Mouse (Mus musculus) forebrain, postnatal 0 days (tissue): Measurements from ENCODE around the gene Enthd1. TPM values are rescaled to one million over a fixed set of nuclear protein-coding genes. Genes with fewer than 3 reads are reported as not detected.
"Not testable (repeated sequence)": the region's sequence is repeated elsewhere in the genome, so short reads cannot be mapped to it uniquely, and the experiment has no call there.

Source experiments
- ATAC-seq: fragments of 200-750 bp; cut with Nextera tagmentation; 2 replicates; pipeline ENCODE4 v1.8.0; 2017; ENCODE audit warnings: mild to moderate bottlenecking, moderate library complexity
- DNase-seq: peaks from one replicate; pipeline ENCODE4 v3.0.0-alpha.2; 2015
- H3K27ac ChIP-seq: fragments of 300-500 bp; sonication (generic); 2 replicates; pipeline ENCODE4 v1.5.1; 2014; ENCODE audit warnings: low read depth, mild to moderate bottlenecking, antibody characterized with exemption, low read length, moderate library complexity, mixed read lengths
- H3K27me3 ChIP-seq: fragments of 300-500 bp; sonication (generic); 2 replicates; pipeline ENCODE4 v1.6.1; 2014; ENCODE audit warnings: mild to moderate bottlenecking, low read length, mixed read lengths; ENCODE audit not compliant: insufficient read depth
- H3K36me3 ChIP-seq: fragments of 300-500 bp; sonication (generic); 2 replicates; pipeline ENCODE4 v1.6.1; 2014; ENCODE audit warnings: mild to moderate bottlenecking, moderate library complexity; ENCODE audit not compliant: insufficient read depth
- H3K4me1 ChIP-seq: fragments of 300-500 bp; sonication (generic); 2 replicates; pipeline ENCODE4 v1.6.1; 2014; ENCODE audit warnings: antibody characterized with exemption; ENCODE audit not compliant: insufficient read depth
- H3K4me2 ChIP-seq: fragments of 300-500 bp; sonication (generic); 2 replicates; pipeline ENCODE4 v1.6.1; 2014; ENCODE audit warnings: low read depth, mild to moderate bottlenecking, moderate library complexity
- H3K4me3 ChIP-seq: fragments of 300-500 bp; sonication (generic); 2 replicates; pipeline ENCODE4 v1.5.1; 2014; ENCODE audit warnings: low read depth, low read length, mixed read lengths
- H3K9ac ChIP-seq: fragments of 300-500 bp; sonication (generic); 2 replicates; pipeline ENCODE4 v1.6.1; 2014; ENCODE audit warnings: mild to moderate bottlenecking
- H3K9me3 ChIP-seq: fragments of 300-500 bp; sonication (generic); 2 replicates; pipeline ENCODE4 v1.6.1; 2016; ENCODE audit warnings: low read length
- CTCF ChIP-seq: sonication (generic); IDR thresholded peaks from 2 replicates; pipeline ENCODE4 v1.5.1; 2016; ENCODE audit warnings: antibody characterized with exemption, control low read depth, low read depth
- WGBS: fragments of 180-500 bp; shearing (Covaris S2); extraction: QIAGEN DNeasy Blood & Tissue Kit; methylation state at CpG from one replicate; pipeline ENCODE4 v1.1.7; 2014; 5-methylcytosine and 5-hydroxymethylcytosine counted together
- polyA plus RNA-seq: library from polyadenylated mRNA; unstranded; fragments of >200 nt; fragmentation: Nextera tagmentation; extraction: Ambion mirVana; gene quantifications from 2 replicates; pipeline ENCODE4 v1.2.1, GENCODE M21; 2015
- total RNA-seq: library from RNA; depleted of rRNA; stranded (reverse); fragments of >200 nt; gene quantifications from 2 replicates; pipeline ENCODE4 v1.2.3, GENCODE M21; 2014

Enthd1 gene
- total and polyA plus RNA-seq, 2 experiments from 2014 or later, result not detected

DNA sequence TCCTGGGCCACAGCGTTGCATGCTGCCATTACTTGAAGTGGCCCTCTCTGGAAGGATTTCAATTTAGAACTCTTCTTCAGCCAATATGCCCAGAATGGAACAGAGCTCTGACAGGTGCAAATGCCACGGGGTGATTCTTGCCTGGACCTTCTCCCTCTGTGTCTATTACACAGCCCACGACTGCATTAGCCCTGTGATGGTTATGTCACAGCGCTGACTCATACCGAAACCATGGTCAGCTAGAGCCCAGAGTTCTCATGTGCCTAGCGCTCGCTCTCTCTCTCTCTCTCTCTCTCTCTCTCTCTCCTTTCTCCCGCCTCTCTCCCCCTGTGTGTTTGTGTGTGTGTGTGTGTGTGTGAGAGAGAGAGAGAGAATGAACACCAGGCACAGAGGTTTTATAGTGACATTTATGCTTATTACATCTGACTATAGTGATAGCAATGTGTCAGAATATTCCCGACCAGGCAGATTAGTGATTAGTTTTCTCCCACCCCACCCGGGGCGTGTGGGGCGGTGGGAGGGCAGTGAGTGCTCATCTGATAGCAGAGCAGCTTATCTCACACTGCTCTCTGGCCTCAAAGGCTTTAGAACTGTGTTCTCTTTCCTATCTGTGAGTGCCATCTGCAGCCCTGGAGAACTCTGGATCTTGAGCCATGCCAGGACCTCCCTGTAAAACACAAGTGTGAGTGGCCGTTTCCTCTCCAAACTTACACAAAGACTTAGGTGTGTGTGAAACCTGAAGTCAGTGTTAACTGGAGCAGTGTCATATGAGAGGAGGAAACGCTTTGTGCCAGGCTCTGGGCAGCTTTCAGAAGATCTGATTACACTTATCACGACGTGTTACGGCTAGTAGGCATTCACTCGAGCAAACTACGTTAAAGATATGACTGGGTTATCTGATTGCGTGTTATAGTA lies 17.9 kb upstream of the Enthd1 start:
- H3K4me3 ChIP-seq, result no peak overlapping the region
- no peaks in the 10 kb centered on the region for H3K36me3 ChIP-seq
- no peak overlapping the region for H3K9ac ChIP-seq
- no peaks in the 10 kb centered on the region for H3K9me3 ChIP-seq
- no peak for TF ChIP-seq CTCF
- no peaks in the 10 kb centered on the region for H3K27me3 ChIP-seq
- ATAC-seq (no peak), DNase-seq (no peak)
- H3K27ac ChIP-seq, result no peak overlapping the region
- no peak overlapping the region for H3K4me2 ChIP-seq
- WGBS, result 76% methylated on average over 20 of the region's 20 CpGs
- no peaks in the 10 kb centered on the region for H3K4me1 ChIP-seq

DNA sequence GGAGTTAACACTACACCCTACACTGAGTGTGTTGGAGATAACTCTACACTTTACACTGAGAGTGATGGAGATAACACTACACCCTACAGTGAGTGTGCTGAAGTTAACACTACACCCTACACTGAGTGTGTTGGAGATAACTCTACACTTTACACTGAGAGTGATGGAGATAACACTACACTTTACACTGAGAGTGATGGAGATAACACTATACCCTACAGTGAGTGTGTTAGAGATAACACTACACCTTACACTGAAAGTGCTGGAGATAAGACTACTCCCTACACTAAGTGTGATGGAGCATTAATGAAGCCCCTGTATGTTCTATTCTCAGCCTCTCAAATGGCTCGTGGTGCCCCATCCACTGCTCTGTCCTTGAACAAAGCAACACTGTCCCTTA lies 15.6 kb upstream of the Enthd1 start:
- WGBS, result 76% methylated on average over 1 of the region's 1 CpGs

DNA sequence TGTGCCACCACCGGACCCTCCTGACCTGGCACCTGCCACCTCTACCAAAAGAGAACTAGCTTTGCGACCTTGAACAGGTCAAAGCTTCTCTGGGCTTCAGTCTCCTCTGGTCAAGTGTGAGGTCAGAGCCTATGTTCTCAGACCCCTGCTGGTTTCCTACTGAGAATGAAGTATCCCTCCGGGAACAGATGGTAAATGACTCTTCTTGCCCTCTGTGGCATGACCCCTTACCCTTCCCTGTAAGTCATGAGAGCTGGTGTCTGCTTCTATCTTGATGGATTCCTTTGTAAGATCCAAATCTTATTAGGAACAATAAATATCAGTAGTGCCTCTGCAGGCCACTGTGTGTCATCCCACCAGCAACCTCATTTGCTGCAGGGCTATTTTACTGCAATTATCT lies 14.2 kb upstream of the Enthd1 start:
- no peak overlapping the region for H3K9ac ChIP-seq
- H3K4me3 ChIP-seq, result no peak overlapping the region
- DNase-seq (no peak), ATAC-seq (no peak)
- no peaks in the 10 kb centered on the region for H3K27me3 ChIP-seq
- H3K36me3 ChIP-seq, result no peaks in the 10 kb centered on the region
- peaks cover 5% of the 10 kb centered on the region; the same call in 1 of the 2 replicates for H3K4me1 ChIP-seq
- no peaks in the 10 kb centered on the region for H3K9me3 ChIP-seq
- no peak overlapping the region for H3K4me2 ChIP-seq
- H3K27ac ChIP-seq, result no peak overlapping the region
- no peak for TF ChIP-seq CTCF
- WGBS, result 80% methylated on average over 3 of the region's 3 CpGs

More for the DNA sequence above, 15.6 kb upstream of the Enthd1 start:
- not testable (repeated sequence) for H3K27me3 ChIP-seq, H3K4me3 ChIP-seq, DNase-seq, H3K4me2 ChIP-seq, H3K27ac ChIP-seq, H3K36me3 ChIP-seq, H3K9me3 ChIP-seq, ATAC-seq, H3K4me1 ChIP-seq, H3K9ac ChIP-seq

DNA sequence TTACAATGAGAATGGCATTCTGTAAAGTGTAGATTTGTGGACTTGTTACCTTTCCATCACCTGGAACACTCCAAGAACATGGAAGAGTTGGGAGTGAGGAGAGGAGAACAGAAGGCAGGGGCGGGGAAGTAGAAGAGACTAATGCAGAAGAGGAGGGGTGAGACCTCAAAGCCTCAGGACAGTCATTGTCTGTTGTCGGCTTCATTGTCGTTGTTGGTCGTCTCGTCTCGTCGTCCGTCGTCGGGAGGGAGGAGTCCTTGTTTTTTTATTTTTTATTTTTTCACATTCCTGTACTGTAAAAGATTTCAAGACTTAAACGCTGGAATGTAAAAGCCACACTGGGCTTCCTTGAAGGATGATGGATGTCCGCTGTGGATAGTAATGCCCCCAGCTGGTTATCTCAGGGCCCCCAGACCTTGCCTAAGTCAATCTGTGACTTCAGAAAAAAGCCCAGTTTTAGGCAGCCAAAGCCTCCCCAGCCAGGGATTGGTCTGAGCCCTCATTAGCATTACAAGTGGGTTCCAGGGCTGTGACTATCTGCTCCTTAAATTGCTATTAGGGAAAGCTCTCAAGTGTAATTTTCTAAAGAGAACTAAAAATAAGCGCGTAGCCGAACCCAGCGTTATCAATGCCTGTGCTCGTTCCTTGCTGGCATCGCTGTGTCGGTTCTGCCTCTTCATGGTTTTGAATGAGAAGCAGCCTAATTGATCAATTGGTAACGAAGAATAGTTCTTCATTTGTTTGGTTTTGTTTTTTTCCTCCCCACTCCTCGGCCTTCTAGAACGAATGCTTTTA lies 12.4 kb upstream of the Enthd1 start:
- peak; percentile 16; the same call in 1 of the 2 replicates for ATAC-seq
- no peaks in the 10 kb centered on the region for H3K9me3 ChIP-seq
- H3K4me3 ChIP-seq, result no peak overlapping the region
- no peak for TF ChIP-seq CTCF
- no peaks in the 10 kb centered on the region for H3K36me3 ChIP-seq
- H3K27ac ChIP-seq, result no peak overlapping the region
- H3K27me3 ChIP-seq, result no peaks in the 10 kb centered on the region
- WGBS, result 9% methylated on average over 22 of the region's 22 CpGs
- H3K4me1 ChIP-seq, result peaks cover 5% of the 10 kb centered on the region; the same call in 1 of the 2 replicates
- peak overlapping the region; percentile 6; the same call in 1 of the 2 replicates for H3K4me2 ChIP-seq
- no peak for DNase-seq
- no peak overlapping the region for H3K9ac ChIP-seq

DNA sequence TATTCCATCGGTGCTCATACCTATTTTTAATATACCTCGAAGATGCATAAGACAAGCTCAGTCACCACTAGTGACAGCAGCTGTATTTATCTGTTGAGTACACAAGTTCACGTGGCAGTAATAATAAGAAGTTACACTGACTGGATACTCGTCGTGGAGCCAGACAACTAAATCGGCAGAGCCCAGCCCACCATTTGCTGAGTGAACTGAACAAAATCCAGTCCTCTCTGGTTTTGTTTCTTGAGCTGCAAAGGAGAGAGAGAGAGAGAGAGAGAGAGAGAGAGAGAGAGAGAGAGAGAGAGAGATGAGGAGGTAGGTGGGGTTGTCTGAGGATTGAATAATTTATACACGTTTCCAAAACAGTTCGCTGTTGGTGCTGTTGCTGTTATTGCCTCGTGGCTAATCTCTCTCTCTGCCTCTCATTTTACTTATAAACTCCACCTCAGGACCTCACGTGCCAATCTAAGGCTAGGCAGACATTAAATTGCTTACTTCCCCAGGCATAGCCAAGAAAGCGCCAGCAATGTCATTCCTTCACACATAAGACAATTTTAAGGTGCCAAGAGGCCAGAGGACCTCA lies 11.5 kb upstream of the Enthd1 start:
- Histone ChIP-seq H3K27me3 (no peaks in the 10 kb centered on the region), H3K4me3 (no peak overlapping the region), H3K9me3 (no peaks in the 10 kb centered on the region), H3K36me3 (no peaks in the 10 kb centered on the region), H3K4me2 (no peak overlapping the region), H3K9ac (no peak overlapping the region), H3K27ac (no peak overlapping the region), H3K4me1 (peaks cover 5% of the 10 kb centered on the region; the same call in 1 of the 2 replicates)
- DNase-seq (no peak), ATAC-seq (no peak)
- TF ChIP-seq CTCF, result no peak
- 60% methylated on average over 11 of the region's 11 CpGs for WGBS

DNA sequence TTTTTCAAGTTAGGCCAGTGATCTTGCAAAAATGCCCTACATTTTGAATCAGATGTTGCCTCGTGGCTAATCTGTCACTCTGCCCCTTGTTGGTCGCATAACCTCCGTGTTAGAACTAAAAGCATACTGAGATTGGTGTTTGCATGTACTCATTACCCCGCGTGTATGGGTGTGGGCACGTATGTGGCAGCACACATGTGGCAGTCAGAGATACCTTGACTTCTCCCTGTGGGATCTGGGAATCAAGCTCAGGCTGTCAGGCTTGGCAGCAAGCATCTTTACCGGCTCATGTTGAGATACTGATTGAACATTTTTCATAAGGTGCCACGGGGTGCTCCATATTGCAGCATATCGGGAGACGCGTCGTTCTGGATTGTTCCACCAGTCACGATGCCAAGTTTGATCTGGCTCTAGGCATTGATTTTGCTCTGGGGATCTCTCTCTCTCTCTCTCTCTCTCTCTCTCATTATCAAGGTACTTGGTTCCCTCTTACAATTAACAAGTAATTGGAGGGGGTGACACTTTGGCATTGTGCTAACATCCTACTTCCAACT lies 10.9 kb upstream of the Enthd1 start:
- no peak overlapping the region for H3K9ac ChIP-seq
- TF ChIP-seq CTCF, result no peak
- no peak overlapping the region for H3K4me3 ChIP-seq
- no peaks in the 10 kb centered on the region for H3K9me3 ChIP-seq
- H3K4me1 ChIP-seq, result peaks cover 5% of the 10 kb centered on the region; the same call in 1 of the 2 replicates
- DNase-seq (peak; percentile 57), ATAC-seq (peak; percentile 29; the same call in 1 of the 2 replicates)
- H3K4me2 ChIP-seq, result no peak overlapping the region
- no peaks in the 10 kb centered on the region for H3K36me3 ChIP-seq
- H3K27me3 ChIP-seq, result no peaks in the 10 kb centered on the region
- no peak overlapping the region for H3K27ac ChIP-seq
- WGBS, result 58% methylated on average over 13 of the region's 13 CpGs
